8 mouse cellular contexts compared by ENCODE assay signal in genomic region chr9:114978281-114979111, GRCm38 (mm10). TPM values are rescaled to one million over a fixed set of nuclear protein-coding genes. Genes with fewer than 3 reads are reported as not detected.
DNase-seq lines count a peak whose midpoint lies in the region; ATAC-seq and TF ChIP-seq lines count a peak whose summit lies in the region.

Osbpl10 (plus strand) TSS chr9:114978569.

- H3K4me1 ChIP-seq in erythroblast, embryonic 14.5 days (ENCODE audit: control insufficient read depth): no peaks in the 10 kb centered on the region
- peaks cover 11% of the 10 kb centered on the region for H3K4me1 ChIP-seq in heart, embryonic 11.5 days (ENCODE audit: control insufficient read depth, insufficient read depth, low read length)
- peaks cover 23% of the 10 kb centered on the region for H3K4me1 ChIP-seq in kidney, embryonic 15.5 days
- H3K4me1 ChIP-seq in limb, embryonic 15.5 days: peaks cover 23% of the 10 kb centered on the region
- peaks cover 14% of the 10 kb centered on the region; the same call in 1 of the 2 replicates for H3K4me1 ChIP-seq in midbrain, embryonic 16.5 days (ENCODE audit: control insufficient read depth, insufficient read depth, low read length)
- 0 out of 2 replicates have a peak, but pooled peaks cover 3% of the 10 kb centered on the region for H3K4me1 ChIP-seq in stomach, postnatal 0 days (replicated peaks; ENCODE audit: control insufficient read depth, insufficient read depth)

- peak within 1 kb of the TSS; percentile 94 for H3K4me2 ChIP-seq in heart, embryonic 11.5 days
- H3K4me2 ChIP-seq in kidney, embryonic 15.5 days: peak within 1 kb of the TSS; percentile 93
- H3K4me2 ChIP-seq in limb, embryonic 15.5 days: peak within 1 kb of the TSS; percentile 91
- H3K4me2 ChIP-seq in midbrain, embryonic 16.5 days (ENCODE audit: low read length): peak within 1 kb of the TSS; percentile 75
- peak within 1 kb of the TSS; percentile 97 for H3K4me2 ChIP-seq in stomach, postnatal 0 days (replicated peaks; ENCODE audit: low read depth)

- peak; percentile 4 for DNase-seq in fat pad, adult 2 months (ENCODE audit: extremely low read depth, low read depth, low spot score)
- peak; percentile 91 for DNase-seq in stomach, postnatal 0 days (ENCODE audit: low spot score)

- H3K4me3 ChIP-seq in erythroblast, embryonic 14.5 days (replicated peaks): peak within 1 kb of the TSS; percentile 40
- peak within 1 kb of the TSS; percentile 80 for H3K4me3 ChIP-seq in heart, embryonic 11.5 days (ENCODE audit: low read depth, low read length)
- peak within 1 kb of the TSS; percentile 82 for H3K4me3 ChIP-seq in kidney, embryonic 15.5 days (replicated peaks)
- peak within 1 kb of the TSS; percentile 80 for H3K4me3 ChIP-seq in limb, embryonic 15.5 days
- H3K4me3 ChIP-seq in midbrain, embryonic 16.5 days (ENCODE audit: low read depth, low read length): peak within 1 kb of the TSS; percentile 86
- H3K4me3 ChIP-seq in stomach, postnatal 0 days (ENCODE audit: low read depth, low read length): peak within 1 kb of the TSS; percentile 77

- H3K36me3 ChIP-seq in erythroblast, embryonic 14.5 days (ENCODE audit: control insufficient read depth): no peaks in the 10 kb centered on the region
- no peaks in the 10 kb centered on the region for H3K36me3 ChIP-seq in heart, embryonic 11.5 days (ENCODE audit: control insufficient read depth, insufficient read depth, low read length)
- H3K36me3 ChIP-seq in kidney, embryonic 15.5 days: no peaks in the 10 kb centered on the region
- H3K36me3 ChIP-seq in limb, embryonic 15.5 days: no peaks in the 10 kb centered on the region
- H3K36me3 ChIP-seq in midbrain, embryonic 16.5 days (ENCODE audit: control insufficient read depth, insufficient read depth, low read length): no peaks in the 10 kb centered on the region
- H3K36me3 ChIP-seq in stomach, postnatal 0 days (ENCODE audit: control insufficient read depth, insufficient read depth, low read length): no peaks in the 10 kb centered on the region

- under 1% methylated on average over 62 of the region's 86 CpGs for WGBS in heart, embryonic 11.5 days (ENCODE audit: insufficient replicate concordance)
- under 1% methylated on average over 62 of the region's 86 CpGs for WGBS in kidney, embryonic 15.5 days
- under 1% methylated on average over 52 of the region's 86 CpGs for WGBS in limb, embryonic 15.5 days
- WGBS in midbrain, embryonic 16.5 days: 0% methylated on average over 41 of the region's 86 CpGs
- WGBS in stomach, postnatal 0 days: under 1% methylated on average over 32 of the region's 86 CpGs

- H3K9ac ChIP-seq in heart, embryonic 11.5 days (ENCODE audit: low read depth, low read length): peak within 1 kb of the TSS; percentile 85
- peak within 1 kb of the TSS; percentile 80 for H3K9ac ChIP-seq in kidney, embryonic 15.5 days
- H3K9ac ChIP-seq in limb, embryonic 15.5 days: peak within 1 kb of the TSS; percentile 76
- peak within 1 kb of the TSS; percentile 92 for H3K9ac ChIP-seq in midbrain, embryonic 16.5 days (ENCODE audit: low read depth, low read length)
- peak within 1 kb of the TSS; percentile 76 for H3K9ac ChIP-seq in stomach, postnatal 0 days (ENCODE audit: low read length)

- TF ChIP-seq CTCF in stomach, postnatal 0 days (IDR thresholded peaks at IDR 0.05; ENCODE audit: low read depth): peak; percentile 63

- H3K27me3 ChIP-seq in erythroblast, embryonic 14.5 days (ENCODE audit: control insufficient read depth): peaks cover 45% of the 10 kb centered on the region
- H3K27me3 ChIP-seq in heart, embryonic 11.5 days (ENCODE audit: control insufficient read depth, insufficient read depth, low read length): peaks cover 7% of the 10 kb centered on the region; the same call in 1 of the 2 replicates
- H3K27me3 ChIP-seq in kidney, embryonic 15.5 days: peaks cover 15% of the 10 kb centered on the region
- H3K27me3 ChIP-seq in limb, embryonic 15.5 days: no peaks in the 10 kb centered on the region
- no peaks in the 10 kb centered on the region for H3K27me3 ChIP-seq in midbrain, embryonic 16.5 days (ENCODE audit: control insufficient read depth, insufficient read depth, low read depth, low read length)
- no peaks in the 10 kb centered on the region for H3K27me3 ChIP-seq in stomach, postnatal 0 days (ENCODE audit: control insufficient read depth, insufficient read depth, low read length)

- H3K9me3 ChIP-seq in erythroblast, embryonic 14.5 days (ENCODE audit: control insufficient read depth, low read length): no peaks in the 10 kb centered on the region; the same call in 1 of the 2 replicates
- H3K9me3 ChIP-seq in heart, embryonic 11.5 days (replicated peaks; ENCODE audit: control insufficient read depth, low read length): no peaks in the 10 kb centered on the region
- no peaks in the 10 kb centered on the region for H3K9me3 ChIP-seq in kidney, embryonic 15.5 days (replicated peaks)
- H3K9me3 ChIP-seq in limb, embryonic 15.5 days: no peaks in the 10 kb centered on the region
- no peaks in the 10 kb centered on the region for H3K9me3 ChIP-seq in midbrain, embryonic 16.5 days (replicated peaks; ENCODE audit: control insufficient read depth, low read length, poor library complexity, severe bottlenecking)
- H3K9me3 ChIP-seq in stomach, postnatal 0 days (ENCODE audit: control insufficient read depth, low read length): no peaks in the 10 kb centered on the region

- peak within 1 kb of the TSS; percentile 79 for H3K27ac ChIP-seq in heart, embryonic 11.5 days (ENCODE audit: low read depth, low read length)
- peak within 1 kb of the TSS; percentile 90 for H3K27ac ChIP-seq in kidney, embryonic 15.5 days
- peak within 1 kb of the TSS; percentile 84 for H3K27ac ChIP-seq in limb, embryonic 15.5 days
- H3K27ac ChIP-seq in midbrain, embryonic 16.5 days (ENCODE audit: low read length): peak within 1 kb of the TSS; percentile 83
- peak within 1 kb of the TSS; percentile 89 for H3K27ac ChIP-seq in stomach, postnatal 0 days (replicated peaks)

- ATAC-seq in erythroblast, adult 5-6 weeks (replicated peaks; ENCODE audit: low FRiP score, poor library complexity, severe bottlenecking): no peak
- peak; percentile 69 for ATAC-seq in heart, embryonic 11.5 days (replicated peaks; ENCODE audit: insufficient number of reproducible peaks, low FRiP score, low TSS enrichment)
- peak; percentile 82 for ATAC-seq in kidney, embryonic 15.5 days (replicated peaks; ENCODE audit: low FRiP score)
- peak; percentile 80 for ATAC-seq in limb, embryonic 15.5 days (ENCODE audit: insufficient number of reproducible peaks, low FRiP score, low TSS enrichment, low read depth)
- ATAC-seq in midbrain, embryonic 16.5 days: peak; percentile 84
- ATAC-seq in stomach, postnatal 0 days (ENCODE audit: low FRiP score, low TSS enrichment): peak; percentile 91

- no peak for TF ChIP-seq EP300 in stomach, postnatal 0 days (optimal IDR thresholded peaks at IDR 0.05)

RNA-seq across cellular contexts. Expression of gene Osbpl10, which starts in this region (rescaled TPM):
- 0.02 TPM in 1 of 2 replicates, not detected in the other for polyA plus RNA-seq in erythroblast, embryonic 14.5 days (2012)
- not detected in 2 replicates for total RNA-seq in erythroblast, adult 5-6 weeks (2015; ENCODE audit: low replicate concordance)
- not detected in 2 replicates for total RNA-seq in erythroblast, adult 5-6 weeks (2017; ENCODE audit: low replicate concordance)
- polyA plus RNA-seq in heart, embryonic 11.5 days (2014; fragmentation: Nextera tagmentation; extraction: Ambion mirVana): 1.2 and 1.6 TPM in 2 replicates
- 2.3 and 3.1 TPM in 2 replicates for polyA plus RNA-seq in kidney, embryonic 15.5 days (2015; fragmentation: Nextera tagmentation; extraction: Ambion mirVana)
- 2.4 and 2.5 TPM in 2 replicates for polyA plus RNA-seq in limb, embryonic 15.5 days (2015; fragmentation: Nextera tagmentation; extraction: Ambion mirVana)
- polyA plus RNA-seq in midbrain, embryonic 16.5 days (2015; fragmentation: Nextera tagmentation; extraction: Ambion mirVana): 2.2 and 2.9 TPM in 2 replicates
- polyA plus RNA-seq in stomach, postnatal 0 days (2015; fragmentation: Nextera tagmentation; extraction: Ambion mirVana): 1.4 and 1.7 TPM in 2 replicates
